Mouse (Mus musculus) hindbrain, embryonic 15.5 days (tissue): Measurements from ENCODE around the gene Plxna4. TPM values are rescaled to one million over a fixed set of nuclear protein-coding genes. Genes with fewer than 3 reads are reported as not detected.

ENCODE experiments used
- ATAC-seq: fragments of 200-750 bp; cut with Nextera tagmentation; 2 replicates; pipeline ENCODE4 v1.8.0; 2017; ENCODE audit warnings: low read depth, moderate number of reproducible peaks, moderate TSS enrichment; ENCODE audit not compliant: low FRiP score
- H3K27ac ChIP-seq: fragments of 300-500 bp; sonication (generic); replicated peaks from 2 replicates; pipeline ENCODE4 v1.5.1; 2015; ENCODE audit warnings: mild to moderate bottlenecking, inconsistent platforms
- H3K27me3 ChIP-seq: fragments of 300-500 bp; sonication (generic); 2 replicates; pipeline ENCODE4 v1.6.1; 2015; ENCODE audit warnings: control low read depth, inconsistent platforms
- H3K36me3 ChIP-seq: fragments of 300-500 bp; sonication (generic); 2 replicates; pipeline ENCODE4 v1.6.1; 2015; ENCODE audit warnings: control low read depth, inconsistent platforms
- H3K4me1 ChIP-seq: fragments of 300-500 bp; sonication (generic); replicated peaks from 2 replicates; pipeline ENCODE4 v1.6.1; 2015; ENCODE audit warnings: control low read depth, inconsistent platforms
- H3K4me2 ChIP-seq: fragments of 300-500 bp; sonication (generic); 2 replicates; pipeline ENCODE4 v1.6.1; 2015; ENCODE audit warnings: moderate library complexity, mild to moderate bottlenecking, inconsistent platforms
- H3K4me3 ChIP-seq: fragments of 300-500 bp; sonication (generic); 2 replicates; pipeline ENCODE4 v1.5.1; 2015; ENCODE audit warnings: mild to moderate bottlenecking, inconsistent platforms
- H3K9ac ChIP-seq: fragments of 300-500 bp; sonication (generic); 2 replicates; pipeline ENCODE4 v1.6.1; 2015; ENCODE audit warnings: inconsistent platforms
- H3K9me3 ChIP-seq: fragments of 300-500 bp; sonication (generic); 2 replicates; pipeline ENCODE4 v1.6.1; 2016; ENCODE audit warnings: control low read depth, inconsistent platforms
- WGBS: fragments of 180-500 bp; shearing (Covaris S2); methylation state at CpG from one replicate; pipeline ENCODE4 v1.1.7; 2015; 5-methylcytosine and 5-hydroxymethylcytosine counted together
- polyA plus RNA-seq: library from polyadenylated mRNA; unstranded; fragments of >200 nt; fragmentation: Nextera tagmentation; extraction: Ambion mirVana; gene quantifications from 2 replicates; pipeline ENCODE4 v1.2.1, GENCODE M21; 2015

The Plxna4 gene
- polyA plus RNA-seq = 17.1 and 17.5 TPM in 2 replicates

GRCm38 (mm10) chr6:32588056-32588671 is at the start of gene Plxna4:
Plxna4 (minus strand) TSS chr6:32588192.
- no peaks in the 10 kb centered on the region for H3K36me3 ChIP-seq
- H3K9me3 ChIP-seq = no peaks in the 10 kb centered on the region
- H3K27me3 ChIP-seq = peaks cover 8% of the 10 kb centered on the region
- peak within 1 kb of the TSS; percentile 95 for H3K9ac ChIP-seq
- peak within 1 kb of the TSS; percentile 75 for H3K4me2 ChIP-seq
- H3K4me3 ChIP-seq = peak within 1 kb of the TSS; percentile 78
- H3K4me1 ChIP-seq = peaks cover 34% of the 10 kb centered on the region
- peak; percentile 73 for ATAC-seq
- WGBS = under 1% methylated on average over 37 of the region's 55 CpGs
- peak within 1 kb of the TSS; percentile 94 for H3K27ac ChIP-seq

GRCm38 (mm10) chr6:32637568-32638183 is 49.7 kb upstream of the Plxna4 start:
- ATAC-seq = no peak
- Histone ChIP-seq H3K4me3 (no peak overlapping the region), H3K9ac (no peak overlapping the region), H3K27ac (no peak overlapping the region), H3K36me3 (no peaks in the 10 kb centered on the region), H3K4me1 (no peaks in the 10 kb centered on the region), H3K9me3 (no peaks in the 10 kb centered on the region), H3K4me2 (no peak overlapping the region), H3K27me3 (no peaks in the 10 kb centered on the region)
- WGBS = 84% methylated on average over 6 of the region's 6 CpGs

GRCm38 (mm10) chr6:32610712-32611111 is 22.7 kb upstream of the Plxna4 start:
- Histone ChIP-seq H3K4me1 (no peaks in the 10 kb centered on the region), H3K4me2 (no peak overlapping the region), H3K9ac (no peak overlapping the region), H3K27ac (no peak overlapping the region), H3K9me3 (no peaks in the 10 kb centered on the region), H3K36me3 (no peaks in the 10 kb centered on the region), H3K27me3 (no peaks in the 10 kb centered on the region), H3K4me3 (no peak overlapping the region)
- no peak for ATAC-seq

- Histone ChIP-seq H3K4me3 (no peak overlapping the region), H3K9me3 (no peaks in the 10 kb centered on the region), H3K27ac (no peak overlapping the region), H3K4me1 (no peaks in the 10 kb centered on the region), H3K27me3 (no peaks in the 10 kb centered on the region), H3K4me2 (no peak overlapping the region), H3K36me3 (no peaks in the 10 kb centered on the region), H3K9ac (no peak overlapping the region)
- ATAC-seq = no peak
- WGBS = 79% methylated on average over 3 of the region's 3 CpGs
These were observed 18.8 kb upstream of the Plxna4 start for GRCm38 (mm10) chr6:32606787-32607186.

- H3K9ac ChIP-seq = no peak overlapping the region
- no peak overlapping the region for H3K4me2 ChIP-seq
- H3K4me1 ChIP-seq = no peaks in the 10 kb centered on the region
- ATAC-seq = no peak
- H3K27ac ChIP-seq = no peak overlapping the region
- H3K4me3 ChIP-seq = no peak overlapping the region
- H3K9me3 ChIP-seq = no peaks in the 10 kb centered on the region
- no peaks in the 10 kb centered on the region for H3K36me3 ChIP-seq
- no peaks in the 10 kb centered on the region for H3K27me3 ChIP-seq
- WGBS = 28% methylated on average over 3 of the region's 3 CpGs
These were observed 17.6 kb upstream of the Plxna4 start for GRCm38 (mm10) chr6:32605581-32605980.

DNA sequence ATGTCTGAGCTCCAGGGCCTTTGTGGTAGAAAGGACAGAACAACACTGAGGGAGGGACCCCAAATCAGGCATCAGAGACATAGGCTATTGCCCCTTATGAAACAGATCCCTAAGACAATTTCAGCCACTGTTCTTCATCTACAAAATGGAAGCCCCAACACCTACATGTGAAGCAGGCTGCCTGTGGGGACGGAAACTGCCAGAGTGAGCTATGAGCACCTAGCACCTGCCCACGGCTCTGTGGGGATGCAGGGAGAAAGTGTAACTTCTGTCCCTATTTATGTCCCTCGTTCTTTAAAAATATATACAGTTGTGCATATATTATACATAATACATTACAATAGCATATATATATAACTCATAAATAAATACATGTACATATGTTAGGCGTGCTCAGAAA is 16.9 kb upstream of the Plxna4 start:
- Histone ChIP-seq H3K27ac (no peak overlapping the region), H3K27me3 (no peaks in the 10 kb centered on the region), H3K9ac (no peak overlapping the region), H3K36me3 (no peaks in the 10 kb centered on the region), H3K9me3 (no peaks in the 10 kb centered on the region), H3K4me3 (no peak overlapping the region), H3K4me1 (no peaks in the 10 kb centered on the region), H3K4me2 (no peak overlapping the region)
- WGBS = 92% methylated on average over 4 of the region's 4 CpGs
- no peak for ATAC-seq

DNA sequence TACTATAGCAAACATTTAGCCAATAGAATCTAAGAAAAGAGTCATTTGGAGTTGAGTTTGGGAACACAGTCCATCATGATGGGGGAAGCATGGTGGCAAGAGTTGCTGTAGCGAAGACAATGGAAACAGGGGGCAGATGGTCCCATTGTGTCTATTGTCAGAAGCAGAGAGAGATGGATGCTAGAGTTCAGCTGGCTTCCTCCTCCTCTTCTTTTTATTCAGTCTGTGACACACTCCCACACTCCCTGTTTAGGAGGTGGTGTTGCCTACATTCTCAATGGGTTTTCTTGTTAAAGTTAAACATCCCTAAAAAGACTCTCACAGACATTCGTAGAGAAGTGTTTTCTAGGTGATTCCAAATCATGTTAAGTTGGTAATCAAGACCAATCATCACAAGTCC is 14.1 kb upstream of the Plxna4 start:
- 59% methylated on average over 2 of the region's 2 CpGs for WGBS
- Histone ChIP-seq H3K4me2 (no peak overlapping the region), H3K36me3 (no peaks in the 10 kb centered on the region), H3K27me3 (no peaks in the 10 kb centered on the region), H3K4me3 (no peak overlapping the region), H3K9ac (no peak overlapping the region), H3K9me3 (no peaks in the 10 kb centered on the region), H3K4me1 (no peaks in the 10 kb centered on the region), H3K27ac (no peak overlapping the region)
- ATAC-seq = no peak

DNA sequence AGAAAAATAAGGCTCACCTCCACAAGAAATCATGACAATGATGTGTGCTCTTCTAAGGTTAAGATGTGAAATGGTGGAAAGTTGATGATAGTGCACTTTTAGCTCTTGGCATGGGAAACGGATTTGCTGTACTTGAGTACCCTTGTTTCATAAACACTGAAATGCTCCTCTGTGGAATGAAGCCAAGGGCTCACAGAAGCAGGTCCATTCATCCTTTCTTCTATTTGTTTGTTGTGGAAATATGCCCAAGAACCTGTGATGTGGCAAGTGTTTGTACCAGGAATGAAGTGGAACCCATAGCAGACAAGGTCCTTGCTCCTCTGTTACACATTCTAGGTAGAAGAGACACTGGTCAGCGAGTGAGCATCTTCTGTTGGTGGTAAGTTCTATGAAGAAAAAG is 13.3 kb upstream of the Plxna4 start:
- no peak overlapping the region for H3K27ac ChIP-seq
- H3K36me3 ChIP-seq = no peaks in the 10 kb centered on the region
- whole genome bisulfite sequencing = 77% methylated on average over 2 of the region's 2 CpGs
- no peak overlapping the region for H3K9ac ChIP-seq
- no peak for ATAC-seq
- H3K4me2 ChIP-seq = no peak overlapping the region
- H3K27me3 ChIP-seq = no peaks in the 10 kb centered on the region
- no peak overlapping the region for H3K4me3 ChIP-seq
- no peaks in the 10 kb centered on the region for H3K4me1 ChIP-seq
- no peaks in the 10 kb centered on the region for H3K9me3 ChIP-seq

DNA sequence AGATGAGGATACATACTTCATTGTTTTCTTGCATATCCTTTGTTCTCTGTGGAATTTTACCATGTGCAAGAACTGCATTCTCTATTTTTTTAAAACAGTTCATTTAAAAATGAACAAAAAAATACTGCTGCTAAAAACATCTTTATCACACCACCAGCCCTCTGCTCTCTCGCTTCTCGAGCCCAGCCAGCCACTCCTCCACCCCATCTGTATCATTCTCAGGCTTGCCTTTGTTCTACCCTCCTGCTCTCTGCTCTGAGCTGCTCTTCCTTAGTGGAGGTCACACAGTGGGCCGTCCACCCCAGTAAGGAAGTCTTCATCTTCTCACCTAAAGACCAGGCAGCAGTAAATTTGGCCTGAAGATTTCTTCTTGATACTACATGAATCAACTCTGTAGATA is 7.6 kb upstream of the Plxna4 start:
- Histone ChIP-seq H3K9ac (no peak overlapping the region), H3K36me3 (no peaks in the 10 kb centered on the region), H3K4me1 (no peaks in the 10 kb centered on the region), H3K27me3 (peaks cover 4% of the 10 kb centered on the region; the same call in 1 of the 2 replicates), H3K27ac (no peak overlapping the region), H3K4me3 (no peak overlapping the region), H3K9me3 (no peaks in the 10 kb centered on the region), H3K4me2 (no peak overlapping the region)
- WGBS = 30% methylated on average over 3 of the region's 3 CpGs
- ATAC-seq = no peak

- no peak overlapping the region for H3K4me2 ChIP-seq
- WGBS = 32% methylated on average over 13 of the region's 13 CpGs
- no peak overlapping the region for H3K9ac ChIP-seq
- no peak overlapping the region for H3K4me3 ChIP-seq
- ATAC-seq = no peak
- peaks cover 8% of the 10 kb centered on the region for H3K27me3 ChIP-seq
- peaks cover 7% of the 10 kb centered on the region; the same call in 1 of the 2 replicates for H3K4me1 ChIP-seq
- H3K27ac ChIP-seq = no peak overlapping the region
- no peaks in the 10 kb centered on the region for H3K36me3 ChIP-seq
- H3K9me3 ChIP-seq = no peaks in the 10 kb centered on the region
These were observed 3.2 kb upstream of the Plxna4 start for GRCm38 (mm10) chr6:32590979-32591758.

DNA sequence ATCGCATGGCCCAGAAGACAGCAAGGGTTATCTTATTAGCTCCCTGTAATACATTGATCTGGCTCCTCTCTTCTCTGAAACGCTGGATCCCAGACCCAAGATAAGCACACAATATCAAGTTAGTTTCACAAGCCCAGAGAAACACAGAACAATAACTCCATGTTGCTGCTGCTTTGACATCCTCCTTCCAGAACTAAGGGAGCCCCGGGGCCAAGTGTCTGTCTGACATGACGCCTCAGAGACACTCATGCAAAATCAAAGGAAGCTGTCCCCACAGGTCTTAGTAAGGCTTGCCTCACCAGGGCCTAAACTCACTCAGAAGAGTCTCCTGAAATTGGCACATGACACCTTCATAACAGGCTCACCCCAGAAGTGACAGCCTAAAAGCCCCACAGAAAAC is 1.6 kb upstream of the Plxna4 start:
- H3K9me3 ChIP-seq = no peaks in the 10 kb centered on the region
- no peak overlapping the region for H3K4me3 ChIP-seq
- H3K9ac ChIP-seq = no peak overlapping the region
- no peak overlapping the region for H3K4me2 ChIP-seq
- peaks cover 8% of the 10 kb centered on the region for H3K27me3 ChIP-seq
- peaks cover 20% of the 10 kb centered on the region for H3K4me1 ChIP-seq
- WGBS = 67% methylated on average over 4 of the region's 4 CpGs
- H3K27ac ChIP-seq = no peak overlapping the region
- ATAC-seq = no peak
- no peaks in the 10 kb centered on the region for H3K36me3 ChIP-seq
